Mouse (Mus musculus): ENCODE data around the gene Lrrc4. TPM values are rescaled to one million over a fixed set of nuclear protein-coding genes. Genes with fewer than 3 reads are reported as not detected.

Gene Lrrc4
- polyA plus RNA-seq, 1 experiment = 0.32 TPM

DNA sequence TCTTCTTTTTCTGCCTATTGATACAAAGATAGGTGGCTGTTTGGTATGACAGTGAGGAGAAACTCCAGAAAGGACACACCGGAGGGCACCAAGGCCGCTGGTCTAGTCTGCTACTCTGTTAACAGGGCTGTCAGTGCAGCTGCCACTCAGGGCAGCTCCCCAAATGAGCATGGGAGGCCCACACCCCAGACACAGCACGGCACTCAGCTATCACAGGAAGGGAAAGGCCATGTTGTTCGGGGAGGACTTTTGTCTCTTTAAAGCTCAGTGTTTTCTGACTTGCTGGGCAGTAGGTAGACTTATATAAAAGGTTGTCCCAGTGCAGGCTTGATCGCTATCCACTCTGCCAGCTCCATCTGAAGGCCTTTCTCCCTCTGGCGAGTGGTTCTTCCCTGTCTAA, 44.4 kb downstream of the Lrrc4 start:
- Histone ChIP-seq H3K4me3 (ENCODE audit: insufficient read depth, poor library complexity, severe bottlenecking) (no peak overlapping the region), H3K79me3 (ENCODE audit: low read depth) (no peaks in the 10 kb centered on the region), H3K27me3 (ENCODE audit: control insufficient read depth, insufficient read depth, insufficient read length) (no peaks in the 10 kb centered on the region), H3K36me3 (ENCODE audit: control insufficient read depth, insufficient read depth) (peaks cover 16% of the 10 kb centered on the region), H3K79me2 (ENCODE audit: control insufficient read depth, insufficient read depth) (no peaks in the 10 kb centered on the region), H3ac (ENCODE audit: control insufficient read depth, insufficient read length, low read depth) (no peak overlapping the region)
- TF ChIP-seq MYOD1 (IDR thresholded peaks at IDR 0.05; ENCODE audit: control insufficient read depth, insufficient read length, low read depth) (no peak), FOSL1 (IDR thresholded peaks at IDR 0.05; ENCODE audit: insufficient read depth, low read length, poor library complexity, severe bottlenecking) (no peak), USF1 (IDR thresholded peaks at IDR 0.05; ENCODE audit: low read depth) (no peak), CEBPB (IDR thresholded peaks at IDR 0.05; ENCODE audit: low read depth) (no peak), MAX (IDR thresholded peaks at IDR 0.05) (no peak), CTCF (IDR thresholded peaks at IDR 0.05; ENCODE audit: control insufficient read depth, insufficient read depth, insufficient read length) (no peak), MYOG (IDR thresholded peaks at IDR 0.05; ENCODE audit: control insufficient read depth, extremely low read depth, insufficient read length) (no peak)

DNA sequence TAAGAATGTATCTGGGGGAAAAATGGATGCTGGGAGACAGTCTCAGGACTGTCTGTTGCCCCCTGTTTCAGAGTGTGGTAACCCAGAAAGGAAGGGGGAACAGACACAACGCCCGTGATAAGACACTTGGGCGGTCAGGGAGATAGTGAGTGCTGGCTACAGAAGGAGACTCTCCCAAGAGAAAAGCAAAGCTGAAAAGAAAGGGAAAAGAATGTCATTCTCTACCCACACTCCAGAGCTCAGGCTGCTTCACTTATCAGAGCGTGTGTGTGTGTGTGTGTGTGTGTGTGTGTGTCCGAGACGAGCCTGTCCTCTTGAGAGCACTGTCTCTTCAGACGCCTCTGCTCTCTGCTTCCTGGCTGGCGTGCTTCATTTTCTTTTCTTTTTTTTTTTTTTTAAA, 45.8 kb downstream of the Lrrc4 start:
- no peak for TF ChIP-seq FOSL1 (IDR thresholded peaks at IDR 0.05; ENCODE audit: insufficient read depth, low read length, poor library complexity, severe bottlenecking)
- no peak for TF ChIP-seq MAX (IDR thresholded peaks at IDR 0.05)
- no peak for TF ChIP-seq CTCF (IDR thresholded peaks at IDR 0.05; ENCODE audit: control insufficient read depth, insufficient read depth, insufficient read length)
- TF ChIP-seq MYOG (IDR thresholded peaks at IDR 0.05; ENCODE audit: control insufficient read depth, extremely low read depth, insufficient read length) = no peak

DNA sequence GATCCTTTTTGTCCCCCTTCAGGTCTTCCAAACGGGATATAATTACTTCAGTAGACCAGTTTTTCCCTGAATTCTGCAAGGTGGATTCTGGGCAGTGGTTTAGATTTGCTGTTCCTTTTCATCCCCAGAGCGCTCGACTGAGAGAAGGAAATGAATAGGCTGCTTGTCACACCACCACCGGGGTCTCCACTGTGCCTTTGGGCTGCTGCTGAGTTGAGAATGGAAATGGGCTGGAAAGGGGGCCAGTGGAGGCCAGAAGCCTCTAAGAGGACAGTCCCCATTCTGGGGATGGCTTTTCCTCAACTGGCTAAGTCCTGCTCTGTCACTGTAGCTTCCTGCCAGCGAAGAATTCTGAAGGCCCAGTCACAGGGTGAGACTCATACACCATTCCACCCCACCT, 47.6 kb downstream of the Lrrc4 start:
- Histone ChIP-seq H3K79me2 (ENCODE audit: control insufficient read depth, insufficient read depth) (no peaks in the 10 kb centered on the region), H3K36me3 (ENCODE audit: control insufficient read depth, insufficient read depth) (peaks cover 15% of the 10 kb centered on the region), H3K27me3 (ENCODE audit: control insufficient read depth, insufficient read depth, insufficient read length) (no peaks in the 10 kb centered on the region), H3K79me3 (ENCODE audit: low read depth) (no peaks in the 10 kb centered on the region), H3K4me3 (ENCODE audit: insufficient read depth, poor library complexity, severe bottlenecking) (no peak overlapping the region), H3ac (ENCODE audit: control insufficient read depth, insufficient read length, low read depth) (no peak overlapping the region)
- no peak for TF ChIP-seq FOSL1 (IDR thresholded peaks at IDR 0.05; ENCODE audit: insufficient read depth, low read length, poor library complexity, severe bottlenecking)
- no peak for TF ChIP-seq CEBPB (IDR thresholded peaks at IDR 0.05; ENCODE audit: low read depth)

More for the DNA sequence above, 45.8 kb downstream of the Lrrc4 start:
- H3ac ChIP-seq (ENCODE audit: control insufficient read depth, insufficient read length, low read depth) = no peak overlapping the region
- peaks cover 19% of the 10 kb centered on the region for H3K36me3 ChIP-seq (ENCODE audit: control insufficient read depth, insufficient read depth)
- H3K79me3 ChIP-seq (ENCODE audit: low read depth) = no peaks in the 10 kb centered on the region
- no peaks in the 10 kb centered on the region for H3K27me3 ChIP-seq (ENCODE audit: control insufficient read depth, insufficient read depth, insufficient read length)
- no peaks in the 10 kb centered on the region for H3K79me2 ChIP-seq (ENCODE audit: control insufficient read depth, insufficient read depth)
- no peak overlapping the region for H3K4me3 ChIP-seq (ENCODE audit: insufficient read depth, poor library complexity, severe bottlenecking)

DNA sequence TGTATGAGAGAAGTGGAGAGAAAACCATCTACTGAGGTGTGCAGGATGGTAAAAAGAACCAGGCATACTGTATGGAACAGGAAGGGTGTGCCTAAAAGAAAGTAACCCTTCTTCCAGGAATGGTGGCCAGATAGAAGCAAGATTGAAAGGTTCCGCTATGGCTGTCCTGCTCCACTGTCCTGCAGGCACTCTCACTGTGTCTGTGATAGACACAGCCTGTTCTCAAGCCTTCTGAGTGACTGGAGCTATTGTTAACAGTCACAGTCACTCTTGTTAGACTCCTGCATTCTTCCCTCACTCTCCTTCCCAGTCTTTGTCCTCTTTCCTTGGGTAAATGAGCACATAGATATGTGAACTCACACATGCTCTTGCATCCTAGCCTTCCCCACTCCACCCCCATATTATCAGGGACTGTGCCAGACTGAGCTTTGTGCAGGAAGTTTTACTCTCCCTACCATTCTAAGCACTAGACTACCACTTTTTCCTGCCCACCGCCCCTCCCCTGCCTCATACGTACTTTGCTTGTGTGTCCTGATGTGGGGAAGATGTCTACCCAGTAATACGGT, 48.4 kb downstream of the Lrrc4 start:
- TF ChIP-seq FOSL1 (IDR thresholded peaks at IDR 0.05; ENCODE audit: insufficient read depth, low read length, poor library complexity, severe bottlenecking) = no peak
- TF ChIP-seq MYOG (IDR thresholded peaks at IDR 0.05; ENCODE audit: control insufficient read depth, extremely low read depth, insufficient read length) = no peak
- no peak for TF ChIP-seq USF1 (IDR thresholded peaks at IDR 0.05; ENCODE audit: low read depth)
- H3ac ChIP-seq (ENCODE audit: control insufficient read depth, insufficient read length, low read depth) = no peak overlapping the region
- no peak overlapping the region for H3K4me3 ChIP-seq (ENCODE audit: insufficient read depth, poor library complexity, severe bottlenecking)
- H3K27me3 ChIP-seq (ENCODE audit: control insufficient read depth, insufficient read depth, insufficient read length) = no peaks in the 10 kb centered on the region
- no peaks in the 10 kb centered on the region for H3K79me2 ChIP-seq (ENCODE audit: control insufficient read depth, insufficient read depth)
- H3K36me3 ChIP-seq (ENCODE audit: control insufficient read depth, insufficient read depth) = peaks cover 16% of the 10 kb centered on the region
- H3K79me3 ChIP-seq (ENCODE audit: low read depth) = no peaks in the 10 kb centered on the region

DNA sequence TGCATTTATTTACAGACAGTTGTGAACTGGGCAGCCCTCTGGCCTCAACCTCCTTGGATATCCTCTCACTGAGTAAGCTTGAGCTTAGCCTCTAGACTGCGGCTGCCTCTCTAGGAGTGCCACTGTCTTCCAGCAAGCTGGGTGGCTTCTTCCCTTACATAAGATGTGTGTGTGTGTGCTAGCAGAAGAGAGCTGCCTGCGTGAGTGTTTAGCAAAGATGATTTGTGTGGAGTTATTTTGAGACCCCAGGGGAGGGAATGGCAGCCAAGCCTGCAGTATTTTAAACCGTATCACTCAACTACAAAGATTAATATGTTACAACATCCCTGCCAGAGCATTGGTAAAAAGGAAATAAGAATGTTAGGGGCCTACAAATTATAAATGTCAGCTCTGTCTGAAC, 49.9 kb downstream of the Lrrc4 start:
- Histone ChIP-seq H3K4me3 (ENCODE audit: insufficient read depth, poor library complexity, severe bottlenecking) (no peak overlapping the region), H3K36me3 (ENCODE audit: control insufficient read depth, insufficient read depth) (peaks cover 22% of the 10 kb centered on the region), H3K27me3 (ENCODE audit: control insufficient read depth, insufficient read depth, insufficient read length) (no peaks in the 10 kb centered on the region), H3K79me3 (ENCODE audit: low read depth) (no peaks in the 10 kb centered on the region), H3K79me2 (ENCODE audit: control insufficient read depth, insufficient read depth) (no peaks in the 10 kb centered on the region), H3ac (ENCODE audit: control insufficient read depth, insufficient read length, low read depth) (no peak overlapping the region)
- TF ChIP-seq USF1 (IDR thresholded peaks at IDR 0.05; ENCODE audit: low read depth) = no peak
- TF ChIP-seq MYOD1 (IDR thresholded peaks at IDR 0.05; ENCODE audit: control insufficient read depth, insufficient read length, low read depth) = no peak
- TF ChIP-seq CEBPB (IDR thresholded peaks at IDR 0.05; ENCODE audit: low read depth) = no peak
- TF ChIP-seq MAX (IDR thresholded peaks at IDR 0.05) = no peak
- no peak for TF ChIP-seq CTCF (IDR thresholded peaks at IDR 0.05; ENCODE audit: control insufficient read depth, insufficient read depth, insufficient read length)
- no peak for TF ChIP-seq FOSL1 (IDR thresholded peaks at IDR 0.05; ENCODE audit: insufficient read depth, low read length, poor library complexity, severe bottlenecking)
- no peak for TF ChIP-seq MYOG (IDR thresholded peaks at IDR 0.05; ENCODE audit: control insufficient read depth, extremely low read depth, insufficient read length)

DNA sequence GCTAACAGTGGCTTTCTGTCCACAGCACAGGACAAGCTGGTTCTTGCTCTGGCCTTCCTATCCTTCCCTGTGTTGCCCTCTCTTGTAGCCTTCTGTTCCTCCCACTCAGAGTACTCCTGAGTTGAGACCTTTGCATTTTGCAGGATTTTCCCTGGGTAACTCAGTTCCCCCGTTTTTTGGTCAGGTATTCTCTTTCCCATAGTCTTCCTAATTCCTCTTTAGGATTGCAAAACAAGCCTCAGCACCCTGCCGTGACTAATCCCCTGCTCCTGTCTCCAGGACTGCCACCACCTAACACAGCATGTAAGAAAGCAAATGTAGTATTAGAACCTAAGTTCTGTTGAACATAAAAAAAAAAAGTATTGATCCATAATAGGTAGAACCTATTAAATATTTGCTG, 60.2 kb downstream of the Lrrc4 start:
- H3K4me3 ChIP-seq (ENCODE audit: insufficient read depth, poor library complexity, severe bottlenecking) = no peak overlapping the region
- H3K79me3 ChIP-seq (ENCODE audit: low read depth) = no peaks in the 10 kb centered on the region
- no peak overlapping the region for H3ac ChIP-seq (ENCODE audit: control insufficient read depth, insufficient read length, low read depth)
- no peaks in the 10 kb centered on the region for H3K27me3 ChIP-seq (ENCODE audit: control insufficient read depth, insufficient read depth, insufficient read length)
- no peaks in the 10 kb centered on the region for H3K79me2 ChIP-seq (ENCODE audit: control insufficient read depth, insufficient read depth)
- no peak for TF ChIP-seq MYOG (IDR thresholded peaks at IDR 0.05; ENCODE audit: control insufficient read depth, extremely low read depth, insufficient read length)
- TF ChIP-seq MYOD1 (IDR thresholded peaks at IDR 0.05; ENCODE audit: control insufficient read depth, insufficient read length, low read depth) = no peak
- TF ChIP-seq CEBPB (IDR thresholded peaks at IDR 0.05; ENCODE audit: low read depth) = no peak
- no peak for TF ChIP-seq MAX (IDR thresholded peaks at IDR 0.05)
- no peak for TF ChIP-seq CTCF (IDR thresholded peaks at IDR 0.05; ENCODE audit: control insufficient read depth, insufficient read depth, insufficient read length)
- no peak for TF ChIP-seq FOSL1 (IDR thresholded peaks at IDR 0.05; ENCODE audit: insufficient read depth, low read length, poor library complexity, severe bottlenecking)
- no peak for TF ChIP-seq USF1 (IDR thresholded peaks at IDR 0.05; ENCODE audit: low read depth)
- peaks cover 46% of the 10 kb centered on the region for H3K36me3 ChIP-seq (ENCODE audit: control insufficient read depth, insufficient read depth)

Data from C2C12 (cell line).